Mouse (Mus musculus) liver, embryonic 11.5 days (tissue): ENCODE measurements around the gene Rad51b. TPM values are rescaled to one million over a fixed set of nuclear protein-coding genes. Genes with fewer than 3 reads are reported as not detected.

ENCODE experiments used
- ATAC-seq: fragments of 200-750 bp; cut with Nextera tagmentation; replicated peaks from 2 replicates; pipeline ENCODE4 v1.8.0; 2017; ENCODE audit warnings: moderate number of reproducible peaks, mild to moderate bottlenecking, moderate TSS enrichment, moderate library complexity; ENCODE audit not compliant: low FRiP score
- DNase-seq: peaks from one replicate; pipeline ENCODE4 v3.0.0-alpha.2; 2017; ENCODE audit warnings: low spot score
- H3K27ac ChIP-seq: fragments of 300-500 bp; sonication (generic); 2 replicates; pipeline ENCODE4 v1.5.1; 2014; ENCODE audit warnings: mild to moderate bottlenecking, low read depth, low read length, control low read depth
- H3K27me3 ChIP-seq: fragments of 300-500 bp; sonication (generic); replicated peaks from 2 replicates; pipeline ENCODE4 v1.6.1; 2014; ENCODE audit warnings: low read length, mixed read lengths; ENCODE audit not compliant: control insufficient read depth, insufficient read depth
- H3K36me3 ChIP-seq: fragments of 300-500 bp; sonication (generic); 2 replicates; pipeline ENCODE4 v1.6.1; 2014; ENCODE audit warnings: mild to moderate bottlenecking, low read length, moderate library complexity, mixed read lengths; ENCODE audit not compliant: control insufficient read depth, insufficient read depth
- H3K4me1 ChIP-seq: fragments of 300-500 bp; sonication (generic); replicated peaks from 2 replicates; pipeline ENCODE4 v1.6.1; 2014; ENCODE audit warnings: low read length, mixed read lengths; ENCODE audit not compliant: control insufficient read depth, insufficient read depth
- H3K4me2 ChIP-seq: fragments of 300-500 bp; sonication (generic); 2 replicates; pipeline ENCODE4 v1.6.1; 2014; ENCODE audit warnings: mild to moderate bottlenecking, control low read depth, moderate library complexity
- H3K4me3 ChIP-seq: fragments of 300-500 bp; sonication (generic); 2 replicates; pipeline ENCODE4 v1.5.1; 2014; ENCODE audit warnings: low read depth, low read length, control low read depth
- H3K9ac ChIP-seq: fragments of 300-500 bp; sonication (generic); 2 replicates; pipeline ENCODE4 v1.6.1; 2014; ENCODE audit warnings: low read depth, low read length, control low read depth
- H3K9me3 ChIP-seq: fragments of 300-500 bp; sonication (generic); 2 replicates; pipeline ENCODE4 v1.6.1; 2016; ENCODE audit warnings: low read length, inconsistent platforms, mixed read lengths; ENCODE audit not compliant: control insufficient read depth
- WGBS: fragments of 180-500 bp; shearing (Covaris S2); extraction: QIAGEN DNeasy Blood & Tissue Kit; methylation state at CpG from one replicate; pipeline ENCODE4 v1.1.7; 2014; 5-methylcytosine and 5-hydroxymethylcytosine counted together
- polyA plus RNA-seq: library from polyadenylated mRNA; unstranded; fragments of >200 nt; fragmentation: Nextera tagmentation; extraction: Ambion mirVana; gene quantifications from 2 replicates; pipeline ENCODE4 v1.2.1, GENCODE M21; 2014

Rad51b gene
- polyA plus RNA-seq, 1 experiment from 2014 or later: 8.3 TPM

GRCm38 (mm10) chr12:79553056-79553455 is 256.0 kb downstream of the Rad51b start:
- Histone ChIP-seq H3K36me3 (no peaks in the 10 kb centered on the region), H3K9me3 (no peaks in the 10 kb centered on the region), H3K27ac (no peak overlapping the region), H3K4me3 (no peak overlapping the region), H3K9ac (no peak overlapping the region), H3K4me1 (no peaks in the 10 kb centered on the region), H3K4me2 (no peak overlapping the region), H3K27me3 (no peaks in the 10 kb centered on the region)
- DNase-seq (no peak), ATAC-seq (no peak)

- DNase-seq: no peak
- no peak overlapping the region for H3K27ac ChIP-seq
- no peaks in the 10 kb centered on the region for H3K9me3 ChIP-seq
- H3K27me3 ChIP-seq: no peaks in the 10 kb centered on the region
- H3K4me2 ChIP-seq: no peak overlapping the region
- no peak overlapping the region for H3K9ac ChIP-seq
- ATAC-seq: no peak
- H3K4me1 ChIP-seq: peaks cover 7% of the 10 kb centered on the region; the same call in 1 of the 2 replicates
- no peaks in the 10 kb centered on the region for H3K36me3 ChIP-seq
- no peak overlapping the region for H3K4me3 ChIP-seq
- 72% methylated on average over 5 of the region's 5 CpGs for WGBS
Observed at GRCm38 (mm10) chr12:79557904-79558303, 260.8 kb downstream of the Rad51b start.

GRCm38 (mm10) chr12:79558711-79559110 is 261.6 kb downstream of the Rad51b start:
- ATAC-seq (no peak), DNase-seq (no peak)
- H3K4me1 ChIP-seq: peaks cover 7% of the 10 kb centered on the region; the same call in 1 of the 2 replicates
- H3K27ac ChIP-seq: no peak overlapping the region
- H3K9me3 ChIP-seq: no peaks in the 10 kb centered on the region
- no peak overlapping the region for H3K9ac ChIP-seq
- H3K4me3 ChIP-seq: no peak overlapping the region
- H3K27me3 ChIP-seq: no peaks in the 10 kb centered on the region
- H3K4me2 ChIP-seq: no peak overlapping the region
- 88% methylated on average over 3 of the region's 3 CpGs for WGBS
- no peaks in the 10 kb centered on the region for H3K36me3 ChIP-seq

GRCm38 (mm10) chr12:79559410-79560015 is 262.4 kb downstream of the Rad51b start:
- no peak for DNase-seq
- H3K27ac ChIP-seq: 0 out of 2 replicates have a peak overlapping the region, but pooled peaks have one; percentile 19

GRCm38 (mm10) chr12:79560084-79560699 is 263.1 kb downstream of the Rad51b start:
- no peak overlapping the region for H3K4me3 ChIP-seq
- 87% methylated on average over 8 of the region's 8 CpGs for WGBS
- no peak overlapping the region for H3K27ac ChIP-seq
- no peak for ATAC-seq
- H3K9ac ChIP-seq: no peak overlapping the region
- H3K36me3 ChIP-seq: no peaks in the 10 kb centered on the region
- no peaks in the 10 kb centered on the region for H3K9me3 ChIP-seq
- no peak overlapping the region for H3K4me2 ChIP-seq
- no peak for DNase-seq
- H3K27me3 ChIP-seq: no peaks in the 10 kb centered on the region
- peaks cover 7% of the 10 kb centered on the region; the same call in 1 of the 2 replicates for H3K4me1 ChIP-seq

More at GRCm38 (mm10) chr12:79559410-79560015, 262.4 kb downstream of the Rad51b start:
- H3K36me3 ChIP-seq: no peaks in the 10 kb centered on the region
- ATAC-seq: no peak
- no peak overlapping the region for H3K4me2 ChIP-seq
- no peaks in the 10 kb centered on the region for H3K9me3 ChIP-seq
- no peak overlapping the region for H3K4me3 ChIP-seq
- H3K9ac ChIP-seq: no peak overlapping the region
- no peaks in the 10 kb centered on the region for H3K27me3 ChIP-seq
- H3K4me1 ChIP-seq: peaks cover 7% of the 10 kb centered on the region; the same call in 1 of the 2 replicates
- WGBS: 79% methylated on average over 4 of the region's 4 CpGs

GRCm38 (mm10) chr12:79560893-79561292 is 263.8 kb downstream of the Rad51b start:
- H3K27ac ChIP-seq: no peak overlapping the region
- no peaks in the 10 kb centered on the region for H3K9me3 ChIP-seq
- no peak for ATAC-seq
- no peaks in the 10 kb centered on the region for H3K36me3 ChIP-seq
- no peak overlapping the region for H3K9ac ChIP-seq
- H3K4me3 ChIP-seq: no peak overlapping the region
- 86% methylated on average over 4 of the region's 4 CpGs for WGBS
- no peak overlapping the region for H3K4me2 ChIP-seq
- H3K27me3 ChIP-seq: no peaks in the 10 kb centered on the region
- peaks cover 7% of the 10 kb centered on the region; the same call in 1 of the 2 replicates for H3K4me1 ChIP-seq
- no peak for DNase-seq

GRCm38 (mm10) chr12:79574159-79575040 is 277.3 kb downstream of the Rad51b start:
- Histone ChIP-seq H3K36me3 (no peaks in the 10 kb centered on the region), H3K9ac (no peak overlapping the region), H3K4me3 (no peak overlapping the region), H3K27ac (no peak overlapping the region), H3K4me2 (no peak overlapping the region), H3K27me3 (no peaks in the 10 kb centered on the region), H3K4me1 (no peaks in the 10 kb centered on the region), H3K9me3 (no peaks in the 10 kb centered on the region)
- 84% methylated on average over 6 of the region's 6 CpGs for WGBS
- DNase-seq (no peak), ATAC-seq (no peak)

GRCm38 (mm10) chr12:79575041-79575541 is 278.0 kb downstream of the Rad51b start:
- H3K4me2 ChIP-seq: no peak overlapping the region
- no peaks in the 10 kb centered on the region for H3K36me3 ChIP-seq
- H3K9ac ChIP-seq: no peak overlapping the region
- no peaks in the 10 kb centered on the region for H3K4me1 ChIP-seq
- 77% methylated on average over 7 of the region's 7 CpGs for WGBS
- no peaks in the 10 kb centered on the region for H3K9me3 ChIP-seq
- DNase-seq (no peak), ATAC-seq (no peak)
- H3K27ac ChIP-seq: no peak overlapping the region
- H3K4me3 ChIP-seq: no peak overlapping the region
- no peaks in the 10 kb centered on the region for H3K27me3 ChIP-seq
